ENCODE assay signal across 25 mouse cellular contexts in genomic region chr2:113621721-113622120, GRCm38 (mm10).
DNase-seq lines count a peak whose midpoint lies in the region; ATAC-seq and TF ChIP-seq lines count a peak whose summit lies in the region.
"Had no signal": no experiment of that assay in that cellular context is flagged by ENCODE, and none has a peak within 500 bp of the region (broad histone marks: within the 10 kb centered on the region; RNA-seq: fewer than 3 reads in every experiment).

No protein-coding gene starts in this region.

- DNase-seq in 3134 (ENCODE audit: extremely low read depth, insufficient read length, low spot score) (peak; percentile 59), 416B (ENCODE audit: low read depth) (peak; percentile 4), NIH3T3 (ENCODE audit: low read depth) (peak; percentile 96), adipocyte (ENCODE audit: low spot score) (no peak)
- DNase-seq in c-Kit-positive CD71-positive TER-119-positive erythroid progenitor cells, embryonic 14.5 days (ENCODE audit: low spot score): no peak
- DNase-seq: adrenal gland, adult 2 months; adrenal gland, postnatal 25 days; cerebellum, adult 11 months; cerebellum, adult 8-10 months; cerebellum, postnatal 14 days; embryo, embryonic 11 days; forebrain, postnatal 0 days; gastrocnemius, adult 2 months; gastrocnemius, postnatal 25 days; heart, postnatal 36 days; kidney, adult 11 months had no signal

- H3K4me3 ChIP-seq in myocyte: no peak overlapping the region
- no peak overlapping the region for H3K4me3 ChIP-seq in intestine, postnatal 0 days (ENCODE audit: low read depth, low read length)
- H3K4me3 ChIP-seq: embryonic facial prominence, embryonic 12.5 days; erythroblast, embryonic 14.5 days; gastrocnemius, adult 2 months; heart, embryonic 12.5 days; hindbrain, embryonic 12.5 days had no signal

- H3K4me2 ChIP-seq in myocyte (ENCODE audit: low read depth): peak overlapping the region; percentile 68
- H3K4me2 ChIP-seq in intestine, postnatal 0 days (replicated peaks; ENCODE audit: low read depth): no peak overlapping the region
- H3K4me2 ChIP-seq: embryonic facial prominence, embryonic 12.5 days; heart, embryonic 12.5 days; hindbrain, embryonic 12.5 days had no signal

- H3K27me3 ChIP-seq in myocyte (ENCODE audit: control insufficient read depth, insufficient read depth, insufficient read length): no peaks in the 10 kb centered on the region
- no peaks in the 10 kb centered on the region for H3K27me3 ChIP-seq in intestine, postnatal 0 days (replicated peaks; ENCODE audit: control insufficient read depth, insufficient read depth, low read length)
- H3K27me3 ChIP-seq: embryonic facial prominence, embryonic 12.5 days; heart, embryonic 12.5 days; hindbrain, embryonic 12.5 days had no signal

- no peaks in the 10 kb centered on the region for H3K79me2 ChIP-seq in myocyte (ENCODE audit: control insufficient read depth, insufficient read depth)

- no peak for TF ChIP-seq POLR2A in myocyte (IDR thresholded peaks at IDR 0.05; ENCODE audit: insufficient read length, low read depth)

- no peak for ATAC-seq in intestine, postnatal 0 days
- ATAC-seq: activated CD4-positive, CD25-positive, alpha-beta regulatory T cell, adult 4 months; forebrain, postnatal 0 days; hindbrain, embryonic 16.5 days; inflammation-experienced regulatory T-cells, adult 6 months had no signal

- 80% methylated on average over 5 of the region's 5 CpGs for WGBS in intestine, postnatal 0 days

- no peaks in the 10 kb centered on the region for H3K36me3 ChIP-seq in myocyte (ENCODE audit: control insufficient read depth, insufficient read depth)
- no peaks in the 10 kb centered on the region for H3K36me3 ChIP-seq in intestine, postnatal 0 days (ENCODE audit: control insufficient read depth, insufficient read depth)
- H3K36me3 ChIP-seq: embryonic facial prominence, embryonic 12.5 days; heart, embryonic 12.5 days; hindbrain, embryonic 12.5 days had no signal

- H3K4me1 ChIP-seq in intestine, postnatal 0 days (replicated peaks; ENCODE audit: control insufficient read depth, insufficient read depth, low read length): no peaks in the 10 kb centered on the region
- H3K4me1 ChIP-seq: embryonic facial prominence, embryonic 12.5 days; hindbrain, embryonic 12.5 days had no signal

- no peak overlapping the region for H3K9ac ChIP-seq in intestine, postnatal 0 days (ENCODE audit: low read depth, low read length)
- H3K9ac ChIP-seq: embryonic facial prominence, embryonic 12.5 days; forebrain, postnatal 0 days; heart, embryonic 12.5 days; hindbrain, embryonic 12.5 days had no signal

- TF ChIP-seq CTCF in intestine, postnatal 0 days (IDR thresholded peaks at IDR 0.05; ENCODE audit: low read depth): no peak

- no peak overlapping the region for H3ac ChIP-seq in myocyte (ENCODE audit: control insufficient read depth, insufficient read length)

- H3K27ac ChIP-seq in intestine, postnatal 0 days (ENCODE audit: low read depth, low read length): no peak overlapping the region
- H3K27ac ChIP-seq: embryonic facial prominence, embryonic 12.5 days; gastrocnemius, adult 2 months; hindbrain, embryonic 12.5 days had no signal

- H3K9me3 ChIP-seq in intestine, postnatal 0 days (ENCODE audit: control insufficient read depth): no peaks in the 10 kb centered on the region
- H3K9me3 ChIP-seq: embryonic facial prominence, embryonic 12.5 days; heart, embryonic 12.5 days; hindbrain, embryonic 12.5 days had no signal

TF ChIP-seq in myocyte, 11 proteins besides CTCF, POLR2A, EP300 and RAD21:
- TF ChIP-seq MAX (IDR thresholded peaks at IDR 0.05; ENCODE audit: low read depth): no peak
- TF ChIP-seq E2F4 (IDR thresholded peaks at IDR 0.05; ENCODE audit: insufficient read depth): no peak
- TF ChIP-seq SRF (IDR thresholded peaks at IDR 0.05; ENCODE audit: control insufficient read depth, insufficient read length, low read depth): no peak
- TF ChIP-seq CEBPB (IDR thresholded peaks at IDR 0.05; ENCODE audit: insufficient read depth, poor library complexity, severe bottlenecking): no peak
- peak in 1 of 3 experiments; percentile 9 for TF ChIP-seq MYOD1 (IDR thresholded peaks at IDR 0.05; ENCODE audit: control insufficient read depth in 1 of 3, insufficient read length in 2 of 3, low read depth in 2 of 3)
- no peak for TF ChIP-seq USF1 (IDR thresholded peaks at IDR 0.05; ENCODE audit: low read depth)

Comparison
In these comparisons a context has a peak if more than half of its experiments do, and no peak if none do; other contexts are left out.
1. DNase-seq: peak in 3134 (single experiment), 416B (single experiment) and NIH3T3 (single experiment); none in adipocyte (single experiment) and c-Kit-positive CD71-positive TER-119-positive erythroid progenitor cells, embryonic 14.5 days (single experiment).